Mouse (Mus musculus) brain, embryonic 14.5 days (tissue): ENCODE measurements at regions not wholly inside any gene's neighbourhood (a gene's known extent, or its start where the extent isn't known, plus 50 kb on each side); places are given as distances from the start of the nearest gene placed in this dataset.

Experiments used
- CTCF ChIP-seq: fragments of 200-500 bp; IDR thresholded peaks from 2 replicates; pipeline ENCODE4 v1.5.1; 2012; ENCODE audit warnings: inconsistent platforms, mild to moderate bottlenecking, moderate library complexity, borderline replicate concordance; ENCODE audit not compliant: insufficient read depth, insufficient read length; ENCODE audit errors: extremely low read depth
- POLR2A ChIP-seq: fragments of 200-500 bp; IDR thresholded peaks from 2 replicates; pipeline ENCODE4 v1.6.1; 2012; ENCODE audit warnings: mild to moderate bottlenecking, inconsistent platforms, borderline replicate concordance; ENCODE audit not compliant: poor library complexity, insufficient read depth, insufficient read length, severe bottlenecking; ENCODE audit errors: extremely low read depth

DNA sequence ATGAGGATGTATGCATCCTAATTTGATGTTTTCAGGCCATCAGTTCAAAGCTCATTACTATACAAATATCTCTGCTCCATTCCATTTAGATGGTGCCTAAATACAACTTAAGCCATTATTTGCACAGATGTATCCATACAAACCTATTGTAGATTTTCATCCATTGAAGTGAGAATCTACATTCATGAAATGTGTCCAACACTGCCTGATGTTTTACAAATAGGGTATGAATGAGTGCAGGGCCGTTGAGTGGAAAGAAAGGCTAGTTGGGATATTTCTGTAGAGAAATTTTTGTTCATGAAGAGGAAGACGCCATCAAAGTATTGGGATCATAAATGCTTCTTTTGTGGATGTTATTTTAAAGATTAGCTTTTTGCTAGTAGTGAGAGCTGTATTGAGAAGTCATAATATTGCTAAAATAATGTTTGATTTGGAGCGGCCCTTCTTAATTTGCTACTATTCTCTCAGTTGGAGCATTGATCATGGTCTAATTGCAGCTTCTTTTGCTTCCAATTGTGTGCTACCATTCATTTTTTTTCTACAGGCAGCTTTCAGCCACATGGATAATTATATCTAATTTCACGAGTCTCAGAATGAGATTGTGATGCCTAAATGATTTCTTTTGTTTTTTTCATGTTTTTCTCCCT lies 822.9 kb upstream of the Gje1 start:
- TF ChIP-seq CTCF (no peak), POLR2A (no peak)
